Mouse (Mus musculus) liver, embryonic 13.5 days (tissue): ENCODE data around the gene Emc6. TPM values are rescaled to one million over a fixed set of nuclear protein-coding genes. Genes with fewer than 3 reads are reported as not detected.

ENCODE experiments used
- polyA plus RNA-seq: library from polyadenylated mRNA; unstranded; fragments of >200 nt; fragmentation: Nextera tagmentation; extraction: Ambion mirVana; gene quantifications from 2 replicates; pipeline ENCODE4 v1.2.1, GENCODE M21; 2015

The Emc6 gene
- polyA plus RNA-seq, 1 experiment from 2014 or later: 98.5 TPM

Other genes starting within 250 kb of the Emc6 start
- gene Atp2a3, start 215.9 kb downstream of the Emc6 start, polyA plus RNA-seq: 8.2 and 11.1 TPM in 2 replicates
- 8.7 and 8.9 TPM in 2 replicates for gene P2rx1, start 177.9 kb downstream of the Emc6 start, polyA plus RNA-seq
- 0.79 and 0.90 TPM in 2 replicates for gene Camkk1, start 158.0 kb downstream of the Emc6 start, polyA plus RNA-seq
- 5.7 and 6.2 TPM in 2 replicates for gene Ncbp3, start 129.3 kb downstream of the Emc6 start, polyA plus RNA-seq
- 0.12 TPM in 2 replicates for gene Itgae, start 86.5 kb downstream of the Emc6 start, polyA plus RNA-seq
- 13.8 and 15.6 TPM in 2 replicates for gene Haspin, start 38.7 kb downstream of the Emc6 start, polyA plus RNA-seq
- gene P2rx5, start 16.6 kb downstream of the Emc6 start, polyA plus RNA-seq: 0.19 and 0.20 TPM in 2 replicates
- gene Tax1bp3, start within 50 bp of the Emc6 start, polyA plus RNA-seq: 32.1 and 34.8 TPM in 2 replicates
- 6.2 and 7.6 TPM in 2 replicates for gene Ctns, start 22.0 kb upstream of the Emc6 start, polyA plus RNA-seq
- gene Shpk, start 22.4 kb upstream of the Emc6 start, polyA plus RNA-seq: 2.2 TPM in 2 replicates
- not detected in 2 replicates for gene Trpv1, start 57.3 kb upstream of the Emc6 start, polyA plus RNA-seq
- 0.01 TPM in 1 of 2 replicates, not detected in the other for gene Trpv3, start 90.4 kb upstream of the Emc6 start, polyA plus RNA-seq
- 2.0 and 2.1 TPM in 2 replicates for gene Aspa, start 152.6 kb upstream of the Emc6 start, polyA plus RNA-seq
- not detected in 2 replicates for gene Gm49340, start 152.7 kb upstream of the Emc6 start, polyA plus RNA-seq
- gene Spata22, start 152.7 kb upstream of the Emc6 start, polyA plus RNA-seq: 1.2 and 2.7 TPM in 2 replicates
- not detected in 2 replicates for gene Olfr20, start 173.7 kb upstream of the Emc6 start, polyA plus RNA-seq
- gene Olfr376, start 194.2 kb upstream of the Emc6 start, polyA plus RNA-seq: not detected in 2 replicates
- not detected in 2 replicates for gene Olfr1, start 222.6 kb upstream of the Emc6 start, polyA plus RNA-seq